Mouse (Mus musculus) cerebellum, adult 2 months (tissue): ENCODE data around the gene Robo1. TPM values are rescaled to one million over a fixed set of nuclear protein-coding genes. Genes with fewer than 3 reads are reported as not detected.

Source experiments
- DNase-seq, 2 experiments: peaks; one replicate each; pipeline ENCODE4 v3.0.0; 2021
- H3K27ac ChIP-seq: fragments of 200-500 bp; 2 replicates; pipeline ENCODE4 v1.5.1; 2012; ENCODE audit warnings: low read length, control low read depth, inconsistent platforms; ENCODE audit not compliant: insufficient read depth
- H3K27me3 ChIP-seq: fragments of 200-500 bp; 2 replicates; pipeline ENCODE4 v1.6.1; 2012; ENCODE audit warnings: inconsistent platforms, mild to moderate bottlenecking, low read length, moderate library complexity; ENCODE audit not compliant: control insufficient read depth, insufficient read depth
- H3K4me1 ChIP-seq: fragments of 200-500 bp; 2 replicates; pipeline ENCODE4 v1.6.1; 2011; ENCODE audit warnings: low read length; ENCODE audit not compliant: control insufficient read depth, insufficient read depth
- H3K4me3 ChIP-seq: fragments of 200-500 bp; replicated peaks from 2 replicates; pipeline ENCODE3; 2011; ENCODE audit warnings: mild to moderate bottlenecking, low read depth, low read length, control low read depth; ENCODE audit not compliant: insufficient read depth
- CTCF ChIP-seq: fragments of 200-500 bp; IDR thresholded peaks from 2 replicates; pipeline ENCODE4 v1.5.1; 2011; ENCODE audit warnings: low read depth, mild to moderate bottlenecking, control low read depth, low read length, moderate library complexity, borderline replicate concordance; ENCODE audit not compliant: insufficient read depth
- POLR2A ChIP-seq: fragments of 200-500 bp; IDR thresholded peaks from 2 replicates; pipeline ENCODE4 v1.6.1; 2011; ENCODE audit warnings: low read length, control low read depth, borderline replicate concordance; ENCODE audit not compliant: insufficient read depth
- WGBS: fragments of 180-500 bp; shearing (Covaris S2); methylation state at CpG from one replicate; pipeline ENCODE4 v1.1.7; 2018; 5-methylcytosine and 5-hydroxymethylcytosine counted together
- polyA plus RNA-seq: library from polyadenylated mRNA; depleted of rRNA; stranded (reverse); fragments of >200 nt; gene quantifications from 2 replicates; pipeline ENCODE4 v1.2.3, GENCODE M21; 2012

Robo1 gene
- polyA plus RNA-seq, 1 experiment, result 13.0 TPM

DNA sequence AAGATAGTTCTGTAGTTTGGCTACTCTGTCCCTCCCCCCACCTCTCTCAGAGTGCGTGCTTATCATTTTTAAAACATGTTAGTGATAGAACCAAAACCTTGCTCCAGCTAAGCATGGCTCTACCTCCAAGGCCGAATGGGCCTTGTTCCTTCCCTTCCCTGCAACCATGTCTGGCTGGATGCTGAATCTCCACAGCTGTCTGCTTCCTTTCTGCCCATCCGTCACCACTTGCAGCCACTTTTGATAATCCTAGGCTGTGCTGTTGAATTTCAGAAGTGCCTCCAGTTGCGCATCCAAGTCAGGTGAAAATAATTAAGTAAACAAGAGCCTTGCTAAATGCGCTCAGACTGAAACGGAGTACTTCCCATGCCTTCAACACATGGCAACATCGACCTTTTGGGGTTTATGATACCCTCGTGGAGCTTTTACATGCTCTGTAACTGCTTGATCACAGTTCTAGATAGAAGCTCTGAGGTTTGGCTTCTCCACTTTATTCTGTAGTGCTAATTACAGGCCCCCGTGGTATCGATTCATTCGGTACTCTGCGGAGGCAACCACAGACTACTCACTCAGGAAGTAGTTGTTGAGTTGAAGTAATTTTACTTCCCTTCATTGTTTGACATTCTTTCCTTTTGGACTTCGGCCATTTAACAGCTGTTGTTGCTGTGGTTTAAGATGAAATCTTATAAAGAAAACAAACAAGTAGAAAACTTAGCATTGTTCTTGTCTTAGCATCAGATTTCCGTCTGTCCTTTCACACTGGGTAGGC, 413.8 kb downstream of the Robo1 start:
- H3K4me1 ChIP-seq, result no peaks in the 10 kb centered on the region
- H3K27me3 ChIP-seq, result no peaks in the 10 kb centered on the region
- no peak overlapping the region for H3K27ac ChIP-seq
- no peak for TF ChIP-seq CTCF
- H3K4me3 ChIP-seq, result no peak overlapping the region
- 93% methylated on average over 14 of the region's 14 CpGs for WGBS
- DNase-seq, result no peak

DNA sequence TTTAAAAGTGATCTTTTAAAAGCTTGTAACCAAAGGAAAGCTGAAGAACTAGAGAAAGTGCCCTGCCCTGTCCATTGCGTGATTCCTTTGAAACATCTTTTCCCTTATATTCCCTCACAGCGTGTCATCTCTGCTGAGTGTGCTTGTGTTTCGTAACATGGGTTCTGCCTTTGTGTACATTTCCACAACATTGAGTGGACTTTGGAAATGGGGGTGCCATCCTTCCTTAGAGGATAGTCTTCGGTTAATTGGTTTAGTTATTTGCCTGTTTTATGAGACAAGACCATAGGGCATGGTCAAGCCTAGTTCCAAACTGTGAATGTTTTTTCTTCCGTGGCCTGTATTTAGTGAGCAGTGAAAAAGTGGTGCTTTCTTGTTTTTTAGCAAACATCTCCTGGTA, 426.1 kb downstream of the Robo1 start:
- H3K27me3 ChIP-seq, result no peaks in the 10 kb centered on the region
- no peak overlapping the region for H3K27ac ChIP-seq
- WGBS, result 89% methylated on average over 5 of the region's 5 CpGs
- H3K4me3 ChIP-seq, result no peak overlapping the region
- H3K4me1 ChIP-seq, result peaks cover 3% of the 10 kb centered on the region
- no peak for DNase-seq
- TF ChIP-seq CTCF (no peak), POLR2A (no peak)

DNA sequence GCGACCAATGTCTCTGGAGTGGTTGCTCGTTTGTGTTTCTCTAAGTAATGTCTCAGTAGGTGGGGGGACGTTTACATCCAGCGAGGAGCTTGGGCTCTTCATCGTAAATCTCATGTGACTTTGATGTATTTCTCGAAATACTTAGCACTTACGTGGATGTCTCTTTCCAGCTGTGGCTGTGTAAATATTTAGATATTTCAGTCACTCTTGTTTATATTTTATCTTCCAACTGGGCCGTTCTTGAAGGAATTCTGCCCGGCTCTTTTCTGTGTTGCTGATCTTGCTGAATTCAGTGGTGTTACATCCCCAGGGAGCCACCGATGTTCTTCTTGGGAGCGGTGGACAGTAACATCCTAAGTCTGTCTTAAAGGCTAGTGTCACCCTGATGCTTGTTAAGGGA, 427.1 kb downstream of the Robo1 start:
- TF ChIP-seq POLR2A (no peak), CTCF (no peak)
- H3K4me1 ChIP-seq, result peaks cover 3% of the 10 kb centered on the region
- DNase-seq, result no peak
- WGBS, result 85% methylated on average over 11 of the region's 11 CpGs
- H3K27ac ChIP-seq, result no peak overlapping the region
- no peak overlapping the region for H3K4me3 ChIP-seq
- no peaks in the 10 kb centered on the region for H3K27me3 ChIP-seq

DNA sequence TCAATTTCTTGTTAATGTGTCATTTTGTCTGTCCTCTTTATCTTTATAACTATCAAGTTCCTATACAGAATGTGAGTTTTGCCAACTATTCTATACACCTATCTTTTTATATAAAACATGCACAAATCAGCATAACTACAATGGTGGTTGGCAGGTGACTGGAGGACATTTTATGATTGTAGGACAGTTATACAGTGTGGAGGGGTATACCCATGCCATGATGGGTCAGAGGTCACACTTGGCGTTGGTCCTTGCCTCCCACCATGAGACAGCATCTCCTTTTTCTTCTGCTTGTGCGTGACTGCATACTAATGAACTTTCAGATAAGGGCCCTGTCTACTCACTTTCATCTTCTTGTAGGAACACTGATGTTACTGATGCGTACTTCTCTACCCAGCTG, 427.5 kb downstream of the Robo1 start:
- H3K27me3 ChIP-seq, result no peaks in the 10 kb centered on the region
- no peak overlapping the region for H3K27ac ChIP-seq

DNA sequence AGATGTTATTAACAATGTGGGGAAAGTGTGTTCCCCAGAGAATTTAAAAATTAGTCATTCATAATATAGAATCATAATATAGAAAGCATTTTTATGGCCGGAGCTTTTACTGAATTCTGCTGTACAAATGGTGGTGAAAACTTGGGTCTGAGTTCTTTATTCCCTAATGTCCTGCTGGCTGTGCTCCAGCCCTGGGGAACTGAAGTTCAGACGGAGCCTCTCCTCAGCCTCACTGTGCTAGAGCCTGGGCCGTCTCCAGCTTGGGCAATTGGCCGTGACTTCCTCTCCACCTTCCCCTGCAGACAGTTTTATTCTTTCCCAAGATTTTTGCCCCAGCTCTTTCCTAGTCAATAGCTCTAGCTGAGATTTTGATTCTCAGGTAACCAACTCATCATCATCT, 429.0 kb downstream of the Robo1 start:
- no peak overlapping the region for H3K4me3 ChIP-seq
- peak; percentile 32 to 50 for DNase-seq
- peaks cover 3% of the 10 kb centered on the region for H3K4me1 ChIP-seq
- TF ChIP-seq CTCF, result no peak
- TF ChIP-seq POLR2A, result no peak
- no peak overlapping the region for H3K27ac ChIP-seq
- H3K27me3 ChIP-seq, result no peaks in the 10 kb centered on the region
- WGBS, result 23% methylated on average over 4 of the region's 4 CpGs

More for the DNA sequence above, 427.5 kb downstream of the Robo1 start:
- H3K4me3 ChIP-seq, result no peak overlapping the region
- no peak for DNase-seq
- no peak for TF ChIP-seq POLR2A
- TF ChIP-seq CTCF, result no peak
- 85% methylated on average over 3 of the region's 3 CpGs for WGBS
- H3K4me1 ChIP-seq, result peaks cover 3% of the 10 kb centered on the region

DNA sequence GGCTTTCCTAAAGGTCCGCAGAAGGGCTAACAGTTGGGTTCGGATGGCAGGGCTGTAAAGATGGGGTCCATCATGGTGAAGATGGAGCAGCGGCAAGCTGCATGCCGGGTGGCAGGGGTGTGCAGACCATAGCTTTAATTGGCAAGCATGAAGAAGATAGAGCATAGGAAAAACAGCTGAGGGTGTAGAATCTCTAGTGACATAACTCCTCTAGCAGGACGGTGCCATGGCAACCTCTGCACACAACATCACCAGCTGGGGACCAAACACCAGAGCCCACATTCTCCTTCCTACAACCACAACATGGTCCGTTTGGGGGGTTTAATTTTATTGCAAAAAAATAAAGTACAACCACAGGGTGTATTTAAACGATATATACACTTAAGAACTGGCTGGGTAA, 432.1 kb downstream of the Robo1 start:
- TF ChIP-seq POLR2A (no peak), CTCF (no peak)
- Histone ChIP-seq H3K27ac (no peak overlapping the region), H3K27me3 (no peaks in the 10 kb centered on the region), H3K4me3 (no peak overlapping the region), H3K4me1 (peaks cover 3% of the 10 kb centered on the region)
- WGBS, result 81% methylated on average over 7 of the region's 7 CpGs
- DNase-seq, result no peak

DNA sequence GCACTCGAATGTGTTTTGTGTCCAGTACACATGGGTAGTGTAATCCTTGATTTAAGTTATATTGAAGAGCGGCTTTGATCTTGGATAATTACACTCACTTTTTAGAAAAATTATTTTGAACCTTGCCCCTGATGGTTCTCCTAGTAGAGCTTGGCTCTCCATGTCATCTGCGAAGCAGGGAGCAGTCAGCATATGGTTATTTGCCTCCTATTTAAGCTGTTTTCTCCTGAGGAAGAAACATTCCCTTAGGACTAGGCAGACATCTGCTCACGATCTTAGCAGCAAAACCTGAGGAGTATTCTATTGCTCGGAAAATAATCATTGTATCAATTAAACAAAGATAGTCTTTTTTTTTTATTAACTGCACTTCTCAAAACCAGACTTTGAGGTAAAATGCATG, 439.6 kb downstream of the Robo1 start:
- Histone ChIP-seq H3K4me3 (no peak overlapping the region), H3K4me1 (peaks cover 3% of the 10 kb centered on the region; the same call in 1 of the 2 replicates), H3K27me3 (no peaks in the 10 kb centered on the region), H3K27ac (no peak overlapping the region)
- TF ChIP-seq POLR2A, result no peak
- TF ChIP-seq CTCF, result no peak
- WGBS, result 37% methylated on average over 5 of the region's 5 CpGs
- peak in 1 of 2 experiments; percentile 17 for DNase-seq

DNA sequence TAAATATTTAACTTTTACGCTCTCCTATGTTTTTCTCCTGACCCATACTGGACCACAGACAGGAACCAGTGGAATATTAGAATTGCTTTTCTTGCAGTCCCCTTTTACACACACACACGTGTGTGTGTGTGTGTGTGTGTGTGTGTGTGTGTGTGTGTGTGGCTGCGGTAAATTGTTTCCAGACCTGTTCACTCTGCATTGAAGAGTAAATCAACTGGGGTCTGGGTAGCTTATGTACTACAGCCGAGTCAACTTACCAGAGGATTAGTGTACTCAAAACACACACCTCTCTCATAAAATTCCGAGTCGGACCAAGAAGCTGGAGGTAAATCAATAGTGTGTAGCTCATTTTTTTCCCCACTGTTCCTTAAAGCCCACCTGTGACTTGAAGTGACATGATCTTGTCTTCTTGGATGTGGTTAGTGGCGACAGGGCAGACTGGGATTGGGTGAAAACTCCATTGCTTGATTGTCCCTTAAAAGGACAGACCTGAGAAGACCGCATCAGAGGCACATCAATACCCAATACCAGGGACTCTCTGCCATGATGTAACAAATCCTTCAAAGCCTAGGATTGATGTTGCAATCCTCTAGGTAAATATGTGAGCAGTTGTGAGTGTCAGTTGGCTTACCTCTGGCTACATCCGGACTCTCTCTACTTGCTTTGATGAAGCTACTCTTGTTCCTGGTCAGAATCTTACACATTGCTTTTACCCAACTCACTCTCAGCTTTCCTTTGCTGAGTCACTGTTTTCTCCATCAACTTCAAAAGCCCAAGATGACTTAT, 457.2 kb downstream of the Robo1 start:
- no peaks in the 10 kb centered on the region for H3K27me3 ChIP-seq
- H3K4me1 ChIP-seq, result no peaks in the 10 kb centered on the region
- WGBS, result 95% methylated on average over 9 of the region's 9 CpGs
- H3K27ac ChIP-seq, result no peak overlapping the region
- no peak for DNase-seq
- H3K4me3 ChIP-seq, result no peak overlapping the region
- TF ChIP-seq CTCF, result no peak
- no peak for TF ChIP-seq POLR2A
